Mouse (Mus musculus): ENCODE data around the gene Rps15.

- TF ChIP-seq POLR2A (IDR thresholded peaks at IDR 0.05; ENCODE audit: low read depth, low read length): peak; percentile 92
- no peak; the same call in 1 of the 2 replicates for TF ChIP-seq RAD21 (IDR thresholded peaks at IDR 0.05; ENCODE audit: low read depth, low read length)
- TF ChIP-seq E2F4 (IDR thresholded peaks at IDR 0.05; ENCODE audit: insufficient replicate concordance, low read depth, low read length): peak; percentile 83; the same call in 1 of the 2 replicates
- peak; percentile 95 for TF ChIP-seq NELFE (IDR thresholded peaks at IDR 0.05; ENCODE audit: low read depth, low read length)
- TF ChIP-seq JUN (IDR thresholded peaks at IDR 0.05; ENCODE audit: insufficient read depth, low read depth, low read length): no peak
- TF ChIP-seq SIN3A (IDR thresholded peaks at IDR 0.05; ENCODE audit: low read length): peak; percentile 99
- TF ChIP-seq CTCF (conservative IDR thresholded peaks at IDR 0.05 in 1 of 2, IDR thresholded peaks at IDR 0.05 in 1 of 2; ENCODE audit: low read depth in 2 of 2, low read length in 2 of 2): no peak
- peak; percentile 97 for TF ChIP-seq HCFC1 (IDR thresholded peaks at IDR 0.05; ENCODE audit: low read depth, low read length)
Observed at GRCm38 (mm10) chr10:80248971-80249640, 43.1 kb upstream of the Rps15 start, which contains the start of gene Ndufs7.
